Mouse (Mus musculus): ENCODE data around the gene Tmem242. TPM values are rescaled to one million over a fixed set of nuclear protein-coding genes. Genes with fewer than 3 reads are reported as not detected.

The Tmem242 gene
- polyA plus RNA-seq, 1 experiment, result 3.7 TPM

GRCm38 (mm10) chr17:5396213-5396612, 43.8 kb downstream of the Tmem242 start:
- WGBS, result 85% methylated on average over 5 of the region's 5 CpGs
- no peak overlapping the region for H3K27ac ChIP-seq (ENCODE audit: insufficient read depth, low read depth, low read length)
- H3K36me3 ChIP-seq (ENCODE audit: control insufficient read depth, insufficient read depth, low read length), result no peaks in the 10 kb centered on the region
- H3K27me3 ChIP-seq (ENCODE audit: control insufficient read depth, insufficient read depth, low read length), result no peaks in the 10 kb centered on the region
- no peaks in the 10 kb centered on the region for H3K4me1 ChIP-seq (ENCODE audit: control insufficient read depth, insufficient read depth, insufficient read length, low read length)
- no peak for TF ChIP-seq CTCF (IDR thresholded peaks at IDR 0.05; ENCODE audit: extremely low read depth, insufficient read length, insufficient replicate concordance, low read depth, low read length)
- no peak overlapping the region for H3K4me3 ChIP-seq (ENCODE audit: low read depth, low read length)

GRCm38 (mm10) chr17:5395454-5396205, 44.4 kb downstream of the Tmem242 start:
- H3K4me1 ChIP-seq (ENCODE audit: control insufficient read depth, insufficient read depth, insufficient read length, low read length), result no peaks in the 10 kb centered on the region
- H3K27ac ChIP-seq (ENCODE audit: insufficient read depth, low read depth, low read length), result no peak overlapping the region
- H3K27me3 ChIP-seq (ENCODE audit: control insufficient read depth, insufficient read depth, low read length), result no peaks in the 10 kb centered on the region
- no peak overlapping the region for H3K4me3 ChIP-seq (ENCODE audit: low read depth, low read length)
- H3K36me3 ChIP-seq (ENCODE audit: control insufficient read depth, insufficient read depth, low read length), result no peaks in the 10 kb centered on the region
- WGBS, result 75% methylated on average over 16 of the region's 16 CpGs
- no peak for TF ChIP-seq CTCF (IDR thresholded peaks at IDR 0.05; ENCODE audit: extremely low read depth, insufficient read length, insufficient replicate concordance, low read depth, low read length)
- TF ChIP-seq POLR2A (IDR thresholded peaks at IDR 0.05; ENCODE audit: low read depth, low read length), result no peak

GRCm38 (mm10) chr17:5390682-5391081, 49.4 kb downstream of the Tmem242 start:
- Histone ChIP-seq H3K27me3 (ENCODE audit: control insufficient read depth, insufficient read depth, low read length) (no peaks in the 10 kb centered on the region), H3K27ac (ENCODE audit: insufficient read depth, low read depth, low read length) (no peak overlapping the region), H3K4me1 (ENCODE audit: control insufficient read depth, insufficient read depth, insufficient read length, low read length) (no peaks in the 10 kb centered on the region), H3K36me3 (ENCODE audit: control insufficient read depth, insufficient read depth, low read length) (no peaks in the 10 kb centered on the region), H3K4me3 (ENCODE audit: low read depth, low read length) (no peak overlapping the region)
- TF ChIP-seq POLR2A (IDR thresholded peaks at IDR 0.05; ENCODE audit: low read depth, low read length) (no peak), CTCF (IDR thresholded peaks at IDR 0.05; ENCODE audit: extremely low read depth, insufficient read length, insufficient replicate concordance, low read depth, low read length) (no peak)
- 65% methylated on average over 10 of the region's 10 CpGs for WGBS

- no peaks in the 10 kb centered on the region for H3K36me3 ChIP-seq (ENCODE audit: control insufficient read depth, insufficient read depth, low read length)
- H3K27me3 ChIP-seq (ENCODE audit: control insufficient read depth, insufficient read depth, low read length), result no peaks in the 10 kb centered on the region
- H3K27ac ChIP-seq (ENCODE audit: insufficient read depth, low read depth, low read length), result no peak overlapping the region
- no peak overlapping the region for H3K4me3 ChIP-seq (ENCODE audit: low read depth, low read length)
- TF ChIP-seq CTCF (IDR thresholded peaks at IDR 0.05; ENCODE audit: extremely low read depth, insufficient read length, insufficient replicate concordance, low read depth, low read length) (no peak), POLR2A (IDR thresholded peaks at IDR 0.05; ENCODE audit: low read depth, low read length) (no peak)
- H3K4me1 ChIP-seq (ENCODE audit: control insufficient read depth, insufficient read depth, insufficient read length, low read length), result no peaks in the 10 kb centered on the region
- 79% methylated on average over 3 of the region's 3 CpGs for WGBS
Observed at GRCm38 (mm10) chr17:5388351-5388750, 51.7 kb downstream of the Tmem242 start.

GRCm38 (mm10) chr17:5386885-5387545, 53.0 kb downstream of the Tmem242 start:
- TF ChIP-seq POLR2A (IDR thresholded peaks at IDR 0.05; ENCODE audit: low read depth, low read length), result no peak
- TF ChIP-seq CTCF (IDR thresholded peaks at IDR 0.05; ENCODE audit: extremely low read depth, insufficient read length, insufficient replicate concordance, low read depth, low read length), result no peak
- Histone ChIP-seq H3K36me3 (ENCODE audit: control insufficient read depth, insufficient read depth, low read length) (no peaks in the 10 kb centered on the region), H3K4me1 (ENCODE audit: control insufficient read depth, insufficient read depth, insufficient read length, low read length) (no peaks in the 10 kb centered on the region), H3K4me3 (ENCODE audit: low read depth, low read length) (no peak overlapping the region), H3K27ac (ENCODE audit: insufficient read depth, low read depth, low read length) (no peak overlapping the region), H3K27me3 (ENCODE audit: control insufficient read depth, insufficient read depth, low read length) (no peaks in the 10 kb centered on the region)
- 73% methylated on average over 12 of the region's 12 CpGs for WGBS

- Histone ChIP-seq H3K27me3 (ENCODE audit: control insufficient read depth, insufficient read depth, low read length) (no peaks in the 10 kb centered on the region), H3K36me3 (ENCODE audit: control insufficient read depth, insufficient read depth, low read length) (no peaks in the 10 kb centered on the region), H3K4me3 (ENCODE audit: low read depth, low read length) (no peak overlapping the region), H3K27ac (ENCODE audit: insufficient read depth, low read depth, low read length) (no peak overlapping the region), H3K4me1 (ENCODE audit: control insufficient read depth, insufficient read depth, insufficient read length, low read length) (no peaks in the 10 kb centered on the region)
- TF ChIP-seq CTCF (IDR thresholded peaks at IDR 0.05; ENCODE audit: extremely low read depth, insufficient read length, insufficient replicate concordance, low read depth, low read length), result no peak
- no peak for TF ChIP-seq POLR2A (IDR thresholded peaks at IDR 0.05; ENCODE audit: low read depth, low read length)
- 73% methylated on average over 1 of the region's 1 CpGs for WGBS
Observed at GRCm38 (mm10) chr17:5385694-5386093, 54.4 kb downstream of the Tmem242 start.

GRCm38 (mm10) chr17:5377930-5378310, 62.1 kb downstream of the Tmem242 start:
- H3K27me3 ChIP-seq (ENCODE audit: control insufficient read depth, insufficient read depth, low read length), result no peaks in the 10 kb centered on the region
- 11% methylated on average over 7 of the region's 7 CpGs for whole genome bisulfite sequencing
- H3K36me3 ChIP-seq (ENCODE audit: control insufficient read depth, insufficient read depth, low read length), result no peaks in the 10 kb centered on the region
- H3K27ac ChIP-seq (ENCODE audit: insufficient read depth, low read depth, low read length), result no peak overlapping the region
- peaks cover 1% of the 10 kb centered on the region; the same call in 1 of the 2 replicates for H3K4me1 ChIP-seq (ENCODE audit: control insufficient read depth, insufficient read depth, insufficient read length, low read length)
- H3K4me3 ChIP-seq (ENCODE audit: low read depth, low read length), result no peak overlapping the region
- TF ChIP-seq POLR2A (IDR thresholded peaks at IDR 0.05; ENCODE audit: low read depth, low read length), result no peak
- no peak for TF ChIP-seq CTCF (IDR thresholded peaks at IDR 0.05; ENCODE audit: extremely low read depth, insufficient read length, insufficient replicate concordance, low read depth, low read length)

All from small intestine, adult 2 months (tissue).